Mouse (Mus musculus) spleen, postnatal 10 days (tissue): Measurements from ENCODE around the gene Egfl8.

Source experiments
- DNase-seq, 2 experiments: peaks; one replicate each; pipeline ENCODE4 v3.0.0; 2021 to 2022; ENCODE audit warnings: low spot score in 2 of 2

Egfl8 gene

DNA sequence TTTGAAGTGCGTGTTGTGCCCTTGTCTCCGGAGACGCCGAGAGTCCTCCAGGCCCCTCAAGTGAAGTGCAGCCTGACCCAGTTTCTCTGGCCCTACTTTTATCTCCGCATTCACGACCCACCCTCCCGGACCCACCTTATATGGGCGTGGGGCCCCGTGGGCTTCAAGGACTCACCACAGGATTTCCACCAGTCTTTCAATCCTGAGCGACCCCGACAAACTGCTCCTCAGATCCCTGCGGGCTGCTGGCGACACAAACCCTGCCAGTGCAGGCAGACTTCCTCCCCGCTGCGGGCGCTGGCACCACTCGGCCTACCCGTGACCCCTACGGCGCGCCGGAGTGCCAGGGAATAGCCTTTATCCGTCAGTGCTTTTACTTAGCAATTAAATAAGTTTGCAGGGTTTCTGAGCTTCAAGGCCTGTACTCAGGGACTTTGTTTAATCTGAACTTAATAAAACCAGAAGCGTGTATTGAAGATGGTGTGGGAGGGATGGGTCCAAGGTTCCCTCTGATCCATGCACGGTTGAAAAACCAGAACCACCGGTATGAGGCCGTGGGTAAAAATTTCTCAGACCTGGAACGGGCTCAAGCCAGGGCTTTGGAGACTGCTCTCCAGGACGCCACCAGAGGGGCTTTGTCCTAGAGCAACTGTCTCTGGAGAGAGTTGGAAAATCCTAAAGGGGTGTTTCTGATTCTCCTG lies 12.3 kb upstream of the Egfl8 start, which contains the start of gene Ppt2:
Ppt2 (minus strand) TSS at position 568 of the 701 bp plus-strand sequence.
- peak; percentile 36 to 55 for DNase-seq

DNA sequence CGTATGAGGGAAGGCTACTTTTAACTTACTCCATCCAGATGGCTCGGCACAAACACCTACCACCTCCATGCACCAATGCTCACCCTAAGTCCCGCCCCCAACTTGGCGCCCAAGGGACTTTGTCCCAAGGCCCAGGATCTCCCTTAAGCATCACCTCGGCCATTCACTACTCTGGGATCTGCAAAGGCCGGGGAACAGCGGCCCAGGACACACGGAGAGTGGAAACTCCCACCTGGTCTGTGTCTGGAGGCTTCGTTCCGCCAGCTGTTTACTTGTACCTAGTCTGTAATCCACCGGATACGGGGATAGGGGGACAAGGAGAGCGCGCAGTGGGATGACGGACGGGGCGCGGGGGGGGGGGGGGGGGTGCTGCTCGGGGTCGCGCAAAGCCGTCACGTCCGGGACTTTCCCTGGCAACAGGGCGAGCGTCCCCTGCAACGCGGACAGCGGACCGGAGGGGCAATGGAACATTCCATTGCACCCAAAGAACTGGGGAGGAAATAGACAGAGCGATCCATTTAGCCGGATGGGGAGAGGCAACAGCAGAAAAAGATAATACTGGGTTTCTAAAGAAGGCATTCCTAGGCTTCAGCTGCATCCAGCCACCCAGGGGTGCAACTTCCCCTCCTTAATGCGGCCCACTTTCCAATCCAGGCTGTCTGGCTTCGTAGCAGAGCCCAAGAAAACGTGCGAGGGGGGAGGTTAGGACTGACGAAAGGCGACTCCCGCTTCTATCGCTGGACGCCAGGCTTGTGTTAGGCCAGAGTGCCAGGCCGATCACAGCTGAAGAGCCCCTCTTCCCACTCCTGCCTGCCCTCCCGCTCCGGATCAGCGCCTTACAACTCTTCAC lies 11.5 kb upstream of the Egfl8 start:
- peak; percentile 53 to 79 for DNase-seq

DNA sequence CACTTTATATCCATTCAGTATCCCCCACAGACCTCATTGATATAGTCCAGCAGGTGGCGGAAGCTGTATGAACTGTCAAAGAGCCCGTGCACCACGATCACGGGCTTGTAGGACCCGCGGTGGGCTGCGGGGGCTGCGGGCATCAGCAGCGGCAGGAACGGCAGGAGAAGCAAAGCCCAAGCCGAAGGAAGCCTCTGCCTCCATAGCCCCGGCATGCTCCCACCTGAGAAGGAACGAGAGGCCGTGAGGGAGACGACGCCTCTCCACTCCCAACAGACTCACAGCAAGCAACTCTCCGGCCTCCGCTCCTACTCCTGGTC lies 11.0 kb upstream of the Egfl8 start:
- DNase-seq: peak; percentile 35 to 53

DNA sequence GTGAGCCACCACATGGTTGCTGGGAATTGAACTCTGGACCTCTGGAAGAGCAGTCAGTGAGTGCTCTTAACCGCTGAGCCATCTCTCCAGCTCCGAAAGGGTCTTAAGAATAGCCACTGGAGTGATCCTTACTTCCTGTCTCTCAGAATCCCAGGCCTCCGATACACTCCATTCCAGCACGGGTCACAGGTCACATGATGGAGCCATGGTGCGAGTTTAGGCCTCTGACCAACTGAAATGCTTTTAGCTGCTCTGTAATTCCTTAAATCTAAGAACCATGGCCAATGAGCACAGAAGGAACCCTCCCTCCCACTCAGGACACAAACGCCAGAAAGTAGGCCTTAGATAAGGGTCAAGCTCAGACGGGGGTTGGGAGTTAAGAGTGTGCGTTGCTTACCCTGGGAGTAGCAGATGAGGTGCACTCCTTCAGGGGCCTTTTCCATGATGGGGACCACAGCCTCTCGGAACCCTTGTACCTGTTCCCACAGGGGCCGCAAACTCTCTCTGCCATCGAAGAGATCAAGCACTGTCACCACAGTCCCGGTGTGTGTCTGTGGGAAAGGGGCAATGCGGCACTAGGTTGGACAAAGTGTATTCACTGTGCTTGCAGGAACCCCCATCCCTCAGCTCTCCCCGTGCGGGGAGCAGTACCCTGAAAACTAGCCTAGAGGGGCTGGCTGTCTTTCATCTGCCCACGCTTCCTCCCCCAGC lies 10.4 kb upstream of the Egfl8 start:
- no peak for DNase-seq

DNA sequence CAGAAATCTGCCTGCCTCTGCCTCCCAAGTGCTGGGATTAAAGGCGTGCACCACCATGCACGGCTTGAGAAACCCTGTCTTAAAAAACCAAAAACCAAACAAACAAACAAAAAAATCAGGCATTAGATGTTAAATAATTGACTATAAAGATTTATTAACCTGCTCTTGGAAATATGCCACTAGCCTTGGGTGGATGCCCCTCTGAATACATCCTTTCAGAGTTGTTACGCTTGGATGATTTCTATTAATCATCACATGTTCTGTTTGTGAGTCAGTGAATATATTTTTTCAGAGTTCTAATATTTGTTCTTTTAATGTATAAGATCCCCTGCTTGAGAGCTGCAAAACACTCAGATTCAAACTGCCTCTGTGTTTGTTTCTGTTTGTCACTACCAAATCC lies 9.2 kb upstream of the Egfl8 start:
- no peak for DNase-seq

DNA sequence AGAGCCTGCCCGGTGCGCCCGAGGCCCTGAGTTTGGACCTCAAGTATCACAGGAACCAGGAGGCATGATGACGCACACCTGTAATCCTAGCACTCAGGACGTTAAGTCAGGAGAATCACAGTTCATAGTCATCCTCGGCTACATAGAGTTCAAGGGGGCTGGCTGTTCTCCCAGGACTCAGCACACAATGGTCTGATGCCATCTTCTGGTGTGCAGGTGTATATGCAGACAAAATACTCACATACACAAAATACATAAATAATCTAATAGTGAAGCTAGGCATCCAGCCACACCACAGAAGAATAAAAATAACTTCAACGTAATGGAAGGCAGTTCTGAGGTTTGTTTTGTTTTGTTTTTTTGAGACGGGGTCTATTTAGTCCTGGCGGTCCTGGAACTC lies 7.4 kb upstream of the Egfl8 start:
- no peak for DNase-seq

DNA sequence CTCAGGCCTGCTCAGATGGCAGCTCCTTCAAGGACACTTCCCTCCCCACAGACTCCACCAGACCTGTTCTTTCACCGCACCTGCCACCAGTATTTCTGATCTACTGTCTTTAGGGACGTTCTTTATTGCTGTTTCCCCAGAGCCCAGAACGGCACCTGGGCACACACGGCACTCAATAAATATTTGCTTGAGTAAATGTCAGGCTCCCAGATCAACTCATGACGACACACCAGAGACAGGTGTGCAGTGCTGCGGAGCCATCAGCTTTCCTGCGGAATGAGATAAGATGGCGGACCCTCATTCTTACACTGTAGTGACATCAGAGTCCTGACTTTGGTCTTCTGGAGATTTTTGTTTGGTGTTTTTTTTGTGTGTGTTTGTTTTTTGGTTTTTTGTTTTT lies 5.2 kb upstream of the Egfl8 start:
- DNase-seq: no peak

DNA sequence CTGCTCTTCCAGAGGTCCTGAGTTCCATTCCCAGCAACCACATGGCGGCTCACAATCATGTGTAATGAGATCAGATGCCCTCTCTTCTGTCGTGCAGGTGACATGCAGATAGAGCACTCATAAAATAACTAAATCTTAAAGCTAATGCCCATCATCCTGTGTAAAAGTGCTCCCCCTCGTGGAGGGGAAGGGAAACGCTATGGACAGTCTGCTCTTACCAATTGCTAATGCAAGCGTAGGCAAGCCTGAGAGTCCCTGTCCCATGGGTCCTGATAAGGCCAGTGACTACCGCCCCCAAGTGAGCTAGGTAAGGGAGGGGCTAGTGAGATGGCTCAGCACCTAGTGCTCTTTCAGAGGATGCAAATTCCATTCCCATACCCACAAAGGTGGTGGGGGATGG lies 3.2 kb upstream of the Egfl8 start:
- peak; percentile 75 to 87 for DNase-seq

DNA sequence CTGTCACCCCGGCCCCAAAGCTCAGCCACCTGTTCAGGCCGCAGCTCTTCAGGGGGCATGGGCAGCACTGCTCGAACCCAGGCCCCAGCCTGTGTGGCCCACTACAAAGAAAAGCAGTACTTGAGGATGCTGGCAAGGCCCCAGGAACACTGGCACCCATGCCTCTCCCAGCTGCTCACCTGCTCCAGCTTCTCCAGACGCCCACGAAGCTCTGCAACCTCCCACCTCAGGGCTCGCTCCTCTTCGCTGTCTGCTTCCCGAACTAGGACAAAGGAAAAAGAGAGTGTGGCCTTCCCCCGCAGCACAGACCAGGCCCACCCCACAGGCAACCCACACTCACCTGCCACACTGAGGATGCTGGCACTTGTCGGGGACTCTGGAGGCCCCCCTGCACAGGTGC lies 1.9 kb downstream of the Egfl8 start:
- no peak for DNase-seq

DNA sequence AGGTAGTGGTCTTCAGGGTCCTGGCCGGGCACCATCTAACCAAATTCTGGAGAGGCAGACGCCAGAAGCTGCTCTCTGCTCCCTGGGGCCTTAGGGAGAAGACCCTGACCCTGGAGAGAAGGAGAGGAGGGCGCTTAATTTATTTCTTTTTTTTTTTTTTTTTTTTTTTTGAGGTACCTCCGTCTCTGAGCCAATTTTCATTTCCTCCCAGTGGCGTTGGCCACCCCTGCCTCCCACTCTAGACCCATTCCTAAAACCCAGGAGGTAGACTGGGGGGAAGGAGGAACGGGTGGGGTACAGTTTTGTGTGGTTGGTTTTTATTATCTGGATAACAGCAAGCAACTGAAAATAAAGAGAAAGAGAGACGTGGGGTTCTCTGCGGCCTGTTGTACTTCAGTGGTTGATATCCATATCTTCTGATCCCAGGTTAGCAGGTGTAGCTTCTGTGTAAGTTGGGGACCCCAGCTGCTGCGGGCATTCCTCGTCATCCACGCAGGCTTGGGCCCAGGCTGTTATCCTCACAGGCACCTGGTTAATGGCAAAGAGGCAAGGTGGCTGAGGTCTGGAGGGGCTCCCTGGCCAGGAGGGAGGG lies 2.6 kb downstream of the Egfl8 start:
- no peak for DNase-seq

DNA sequence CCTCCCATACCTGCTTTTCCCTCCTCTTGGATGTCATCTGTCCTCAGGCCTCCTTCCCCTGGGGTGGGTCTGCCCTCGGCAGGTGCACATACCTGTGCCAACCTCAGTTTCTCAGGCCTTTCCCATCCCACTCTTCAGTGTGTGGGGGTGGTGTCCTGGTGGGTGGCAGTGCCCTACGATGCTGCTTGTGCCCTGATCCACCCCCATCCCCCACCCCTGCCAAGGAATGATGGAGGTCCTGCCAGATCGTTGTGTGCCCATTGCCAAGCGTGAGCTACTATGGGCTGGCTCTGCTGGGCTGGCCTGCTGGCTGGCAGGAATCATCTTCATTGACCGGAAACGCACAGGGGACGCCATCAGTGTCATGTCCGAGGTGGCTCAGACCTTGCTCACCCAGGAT lies 4.7 kb downstream of the Egfl8 start:
- DNase-seq: no peak

DNA sequence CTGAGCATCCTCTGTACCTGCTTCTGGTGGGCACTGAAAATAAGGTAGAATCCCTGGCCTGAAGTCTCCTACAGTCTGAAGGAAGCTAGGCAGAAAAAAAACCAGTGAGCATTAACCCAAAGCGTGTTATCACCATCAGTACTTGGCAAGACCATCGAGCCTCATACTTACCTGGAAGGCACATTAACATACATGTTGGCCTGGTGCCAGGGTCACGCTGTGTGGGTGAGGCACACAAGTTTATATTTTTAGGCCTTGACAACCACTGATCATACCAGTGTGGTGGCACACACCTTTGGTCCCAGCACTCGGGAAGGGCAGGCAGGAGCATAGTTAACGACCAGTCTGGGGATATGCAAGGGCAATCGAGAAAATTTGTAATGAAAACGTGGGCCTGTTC lies 7.8 kb downstream of the Egfl8 start:
- DNase-seq: no peak

DNA sequence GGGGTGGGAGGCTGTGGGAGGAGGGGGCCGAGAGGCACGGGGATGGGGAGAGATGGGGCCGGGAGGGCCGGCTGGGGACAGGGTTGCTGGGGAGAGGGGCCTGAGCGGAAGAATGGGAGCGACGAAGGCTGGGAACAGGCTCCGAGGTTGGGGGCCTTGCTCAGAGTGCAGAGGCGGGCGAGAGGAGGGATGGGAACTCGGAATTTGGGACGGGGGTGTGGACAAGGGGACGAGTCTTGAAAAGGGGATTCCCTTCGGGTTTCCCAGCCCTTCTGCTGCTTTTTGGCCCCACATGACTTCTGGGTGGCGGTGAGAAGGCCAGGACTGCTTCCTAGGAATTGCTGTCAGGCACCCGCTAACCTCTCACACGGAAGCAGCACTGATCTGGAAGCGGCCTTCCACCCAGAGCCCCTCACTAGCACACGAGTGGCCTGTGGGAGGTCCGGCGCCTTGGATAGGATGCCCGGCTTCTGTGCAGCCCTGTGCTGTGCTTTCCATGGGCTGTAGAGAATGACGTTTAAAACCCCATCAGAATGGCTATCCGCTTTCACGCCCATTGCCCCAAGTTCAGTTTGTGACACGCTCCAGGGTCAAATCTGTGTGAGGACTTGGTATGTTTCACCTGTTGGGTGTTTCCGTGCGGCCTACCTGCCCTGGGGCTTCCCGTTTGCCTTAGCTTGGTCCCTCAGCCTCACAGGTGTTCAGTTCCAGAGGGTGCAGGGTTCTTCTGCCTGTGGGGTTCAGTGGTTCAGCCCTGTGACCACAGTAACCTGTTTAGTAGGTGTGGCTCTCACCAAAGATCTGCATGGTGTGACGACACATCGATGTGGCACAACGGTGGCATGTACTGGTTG lies 9.4 kb downstream of the Egfl8 start:
- peak in 1 of 2 experiments; percentile 51 for DNase-seq

DNA sequence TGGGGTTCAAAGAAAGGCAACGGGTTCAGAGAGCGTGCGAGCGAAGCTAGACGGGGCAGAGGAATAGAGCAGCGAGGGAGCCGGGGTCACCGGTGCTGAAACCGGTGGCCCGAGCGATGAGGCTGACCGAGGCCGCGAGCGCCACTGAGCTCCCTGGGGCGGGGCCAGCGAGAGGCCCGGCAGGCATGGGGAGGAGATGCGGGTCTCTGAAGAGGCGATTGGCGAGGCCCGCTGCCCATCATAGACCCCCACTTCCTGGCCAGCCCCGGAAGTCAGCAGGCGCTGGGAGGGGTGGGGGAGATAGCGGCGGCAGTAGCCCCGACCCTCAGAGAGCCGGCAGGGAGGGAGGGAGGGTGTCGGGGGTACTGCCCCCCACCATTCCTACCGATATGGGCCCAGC lies 10.2 kb downstream of the Egfl8 start:
- peak; percentile 89 to 94 for DNase-seq

DNA sequence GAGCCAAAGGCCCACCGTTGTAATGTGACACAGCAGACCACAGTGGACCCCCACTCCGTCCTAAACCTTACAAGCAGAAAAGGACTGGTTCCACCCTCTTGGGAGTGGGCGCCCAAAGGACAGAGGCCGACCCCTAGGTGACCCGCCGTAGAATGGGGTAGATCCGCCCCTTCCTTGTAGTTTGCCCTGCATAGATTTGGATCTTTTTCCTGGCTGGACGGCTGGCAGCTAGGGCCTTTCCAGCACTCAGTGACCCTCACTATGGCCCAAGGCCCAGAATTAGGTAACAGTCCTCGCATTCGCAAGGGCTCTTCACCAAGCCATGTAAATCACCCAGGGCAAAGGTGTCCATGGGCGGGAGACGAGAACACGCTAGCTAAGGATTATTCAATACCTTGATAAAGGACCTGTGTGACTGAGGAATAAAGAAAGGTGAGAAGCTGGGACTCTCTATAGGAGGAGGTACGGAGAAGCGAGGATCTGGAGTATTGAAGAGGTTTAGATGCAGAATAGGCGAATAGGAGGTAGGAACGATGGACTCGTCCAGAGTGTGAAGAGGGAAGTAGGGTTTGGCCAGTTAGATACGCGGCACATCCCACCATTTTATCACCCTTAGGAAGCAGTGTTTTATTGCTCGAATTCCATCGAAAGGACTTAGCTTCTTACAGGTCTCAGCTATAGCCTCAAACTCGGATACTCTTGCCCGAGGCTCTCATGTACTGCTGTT lies 11.1 kb downstream of the Egfl8 start:
- DNase-seq: no peak

DNA sequence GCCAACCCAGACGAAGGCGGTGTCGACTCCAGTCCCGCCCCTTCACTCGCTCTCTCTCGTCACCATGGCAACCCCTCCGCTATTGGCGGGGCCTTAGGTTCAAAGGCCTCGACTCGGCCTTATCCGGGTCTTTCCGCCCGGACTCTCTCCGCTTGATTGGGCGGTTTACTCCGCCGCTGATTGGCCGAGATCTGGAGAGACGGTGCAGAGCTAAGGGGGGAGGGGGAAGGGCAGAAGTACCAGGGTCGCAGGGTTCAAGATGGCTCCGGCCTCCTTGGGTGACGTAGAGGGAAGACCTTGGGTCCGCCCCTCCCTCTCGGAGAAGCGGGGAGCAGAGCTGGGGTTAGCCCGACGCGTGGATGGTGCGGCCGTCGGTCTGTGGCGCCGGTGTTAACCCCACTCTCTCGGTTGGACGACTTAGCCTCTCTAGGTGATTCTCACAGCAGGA lies 11.7 kb downstream of the Egfl8 start, which contains the start of gene Agpat1:
Agpat1 (plus strand) TSS at position 202 of the 448 bp plus-strand sequence.
- peak; percentile 92 to 97 for DNase-seq

DNA sequence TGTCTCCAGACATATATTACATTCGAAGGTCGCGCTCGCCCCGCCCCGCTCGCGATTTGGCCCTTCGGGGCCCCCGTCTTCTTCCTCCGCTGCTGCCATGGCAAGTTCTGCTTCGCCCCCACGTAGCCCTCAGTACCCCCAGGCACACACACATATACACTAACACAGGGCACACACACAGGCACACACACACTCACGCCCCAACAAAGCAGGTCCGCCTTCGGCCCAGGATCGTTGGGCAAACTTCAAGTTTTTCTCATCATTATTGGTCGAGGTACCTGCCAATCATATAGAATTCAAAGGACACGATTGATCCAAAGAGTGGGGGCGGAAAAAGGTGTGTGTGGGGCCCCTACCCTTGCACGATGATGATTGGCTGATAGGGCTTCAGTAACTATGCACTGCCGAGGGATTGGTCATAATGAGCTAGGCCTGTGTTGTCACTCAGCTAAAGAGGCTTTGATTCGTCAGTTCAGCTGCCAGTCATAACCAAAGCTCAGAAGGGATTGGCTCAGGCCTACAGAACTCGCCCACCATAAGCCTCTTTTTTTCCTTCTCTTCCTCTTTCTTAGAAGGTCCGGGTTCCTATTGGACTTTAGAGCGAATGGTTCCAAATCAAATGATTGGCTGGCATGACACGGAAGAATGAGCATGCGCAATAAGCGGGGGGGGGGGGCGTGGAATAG lies 12.3 kb downstream of the Egfl8 start, which contains the start of gene Rnf5:
Rnf5 (minus strand) TSS at position 316 of the 686 bp plus-strand sequence.
- peak; percentile 97 to 98 for DNase-seq

DNA sequence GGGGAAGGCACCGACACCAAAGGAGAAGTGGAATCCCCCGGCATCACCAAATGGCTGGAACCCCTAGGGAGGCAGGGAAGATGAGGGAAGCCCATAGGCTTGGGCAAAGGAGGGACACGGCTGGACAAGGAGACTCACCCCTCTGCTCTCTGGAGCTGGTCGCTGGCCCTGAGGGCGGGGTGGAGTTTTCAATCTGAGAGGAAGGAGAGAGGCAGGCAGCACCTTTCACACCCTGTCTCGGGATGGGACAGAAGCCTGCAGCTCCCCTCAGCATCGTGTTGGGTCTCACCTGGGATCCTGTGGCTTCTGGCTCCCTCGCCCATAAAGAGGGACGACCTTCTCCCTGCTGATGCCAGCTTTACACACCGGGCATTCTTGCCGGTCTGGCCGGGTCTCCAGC lies 14.0 kb downstream of the Egfl8 start:
- no peak for DNase-seq

DNA sequence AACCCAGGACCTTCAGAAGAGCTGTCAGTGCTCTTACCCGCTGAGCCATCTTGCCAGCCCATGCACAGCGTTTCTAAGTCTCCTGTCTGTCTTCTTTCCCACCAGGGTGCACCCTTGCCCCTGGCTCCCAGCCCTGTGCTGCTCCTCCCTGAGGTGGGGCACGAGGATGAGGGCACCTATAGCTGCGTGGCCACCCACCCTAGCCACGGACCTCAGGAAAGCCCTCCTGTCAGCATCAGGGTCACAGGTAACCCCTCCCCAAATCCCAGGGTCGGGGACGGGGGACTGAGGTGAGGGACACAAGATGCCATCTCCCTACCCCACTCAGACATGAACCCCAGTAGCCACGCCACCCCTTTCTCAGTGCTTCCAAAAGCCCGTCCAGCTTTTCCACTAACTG lies 15.9 kb downstream of the Egfl8 start:
- DNase-seq: no peak
